Mouse (Mus musculus) C2C12 (cell line): ENCODE data around the gene Nek5. TPM values are rescaled to one million over a fixed set of nuclear protein-coding genes. Genes with fewer than 3 reads are reported as not detected.
"Not testable (repeated sequence)": the region's sequence is repeated elsewhere in the genome, so short reads cannot be mapped to it uniquely, and the experiment has no call there.

ENCODE experiments used
- H3K27me3 ChIP-seq: one replicate; pipeline ENCODE4 v1.6.1; 2011; ENCODE audit not compliant: control insufficient read depth, insufficient read depth, insufficient read length
- H3K36me3 ChIP-seq: one replicate; pipeline ENCODE4 v1.6.1; 2011; ENCODE audit not compliant: control insufficient read depth, insufficient read depth
- H3K4me3 ChIP-seq: one replicate; pipeline ENCODE4 v1.5.1; 2011; ENCODE audit warnings: mild to moderate bottlenecking, control low read depth; ENCODE audit not compliant: poor library complexity, insufficient read depth, severe bottlenecking
- H3K79me2 ChIP-seq: one replicate; pipeline ENCODE4 v1.6.1; 2011; ENCODE audit not compliant: control insufficient read depth, insufficient read depth
- H3K79me3 ChIP-seq: one replicate; pipeline ENCODE4 v1.6.1; 2011; ENCODE audit warnings: low read depth, control low read depth
- H3ac ChIP-seq: one replicate; pipeline ENCODE3; 2011; ENCODE audit warnings: low read depth; ENCODE audit not compliant: control insufficient read depth, insufficient read length
- CEBPB ChIP-seq: IDR thresholded peaks from one replicate; pipeline ENCODE4 v1.6.1; 2011; ENCODE audit warnings: low read depth, mild to moderate bottlenecking, control low read depth, moderate library complexity
- CTCF ChIP-seq: IDR thresholded peaks from one replicate; pipeline ENCODE4 v1.5.1; 2011; ENCODE audit not compliant: control insufficient read depth, insufficient read depth, insufficient read length
- FOSL1 ChIP-seq: IDR thresholded peaks from one replicate; pipeline ENCODE4 v1.8.0; 2011; ENCODE audit warnings: mild to moderate bottlenecking, low read length; ENCODE audit not compliant: poor library complexity, insufficient read depth, severe bottlenecking
- MAX ChIP-seq: IDR thresholded peaks from one replicate; pipeline ENCODE4 v1.6.1; 2011; ENCODE audit warnings: mild to moderate bottlenecking, control low read depth
- MYOD1 ChIP-seq: IDR thresholded peaks from one replicate; pipeline ENCODE4 v1.6.1; 2011; ENCODE audit warnings: low read depth; ENCODE audit not compliant: control insufficient read depth, insufficient read length
- MYOG ChIP-seq: IDR thresholded peaks from one replicate; pipeline ENCODE4 v1.6.1; 2011; ENCODE audit not compliant: control insufficient read depth, insufficient read length; ENCODE audit errors: extremely low read depth
- USF1 ChIP-seq: IDR thresholded peaks from one replicate; pipeline ENCODE4 v1.6.1; 2011; ENCODE audit warnings: low read depth, mild to moderate bottlenecking, control low read depth, moderate library complexity
- polyA plus RNA-seq: library from polyadenylated mRNA; unstranded; fragments of >200 nt; fragmentation: generic; extraction: Trizol; gene quantifications from one replicate; pipeline ENCODE4 v1.2.1, GENCODE M21; 2012; ENCODE audit warnings: missing spikeins

Gene Nek5
- polyA plus RNA-seq, 1 experiment: not detected

DNA sequence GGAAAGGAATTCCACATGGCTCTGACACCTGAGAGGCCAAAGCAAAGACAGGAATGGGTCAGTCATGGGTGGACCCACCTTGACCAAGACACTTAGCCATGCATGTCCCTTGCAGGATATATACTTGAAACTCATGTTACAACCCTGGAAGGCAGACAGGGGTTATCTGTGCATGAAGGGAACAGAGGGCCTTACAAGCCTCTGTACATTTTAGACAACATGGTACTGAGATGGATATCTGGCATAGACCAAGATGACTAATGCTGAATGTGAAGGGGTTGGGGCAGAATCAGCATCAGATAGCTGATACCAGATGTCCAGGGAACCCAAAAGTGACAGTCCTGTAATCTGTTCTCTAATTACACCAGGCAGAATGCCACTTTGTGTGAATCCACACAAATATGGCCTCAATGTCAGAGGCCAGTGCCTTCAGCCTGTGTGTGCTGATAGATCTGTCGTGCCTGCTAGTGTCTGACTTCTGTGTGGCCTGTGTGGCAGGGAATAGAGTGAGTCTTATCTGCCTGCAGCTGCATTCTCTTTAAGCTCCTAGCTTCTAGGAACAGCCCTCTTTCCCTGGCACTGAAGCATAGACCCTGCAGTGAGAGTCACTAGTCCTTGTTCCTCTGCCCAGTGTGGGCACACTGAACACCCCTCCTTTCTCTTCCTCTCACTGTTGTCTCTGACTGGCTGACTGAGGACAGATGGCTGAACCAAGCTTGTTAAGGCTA, 19.1 kb upstream of the Nek5 start:
- no peaks in the 10 kb centered on the region for H3K79me3 ChIP-seq
- H3K27me3 ChIP-seq: no peaks in the 10 kb centered on the region
- H3ac ChIP-seq: no peak overlapping the region
- H3K79me2 ChIP-seq: no peaks in the 10 kb centered on the region
- TF ChIP-seq MYOG (no peak), MAX (no peak), USF1 (no peak), CEBPB (no peak), CTCF (no peak), FOSL1 (no peak), MYOD1 (no peak)
- H3K4me3 ChIP-seq: no peak overlapping the region
- H3K36me3 ChIP-seq: no peaks in the 10 kb centered on the region

DNA sequence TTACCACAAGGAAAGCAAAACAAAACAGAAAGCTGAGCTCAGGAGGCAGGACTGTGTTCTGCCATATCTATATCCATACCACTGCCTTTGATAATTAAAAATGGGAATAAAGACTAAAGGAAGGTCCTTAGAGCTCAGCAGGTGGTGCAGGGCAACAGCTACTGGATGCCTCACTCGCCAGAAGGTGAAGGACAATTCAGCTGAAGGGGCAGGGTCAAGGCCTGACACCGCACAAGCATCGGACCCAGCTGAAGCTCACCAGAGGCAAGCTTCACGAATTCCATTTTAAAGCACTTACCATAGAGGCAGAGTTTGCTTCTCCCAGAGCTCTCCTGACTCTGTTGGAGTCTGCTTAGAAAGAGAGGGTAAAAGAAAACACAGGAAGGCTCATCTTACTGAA, 17.7 kb upstream of the Nek5 start:
- Histone ChIP-seq H3K79me3 (no peaks in the 10 kb centered on the region), H3K4me3 (no peak overlapping the region), H3K36me3 (no peaks in the 10 kb centered on the region), H3ac (no peak overlapping the region), H3K27me3 (no peaks in the 10 kb centered on the region), H3K79me2 (no peaks in the 10 kb centered on the region)
- TF ChIP-seq MAX (no peak), USF1 (no peak), CEBPB (no peak), CTCF (no peak), MYOD1 (no peak), MYOG (no peak), FOSL1 (no peak)

GRCm38 (mm10) chr8:22141836-22142385, 17.1 kb upstream of the Nek5 start:
- TF ChIP-seq USF1: no peak
- TF ChIP-seq MYOG: no peak
- TF ChIP-seq FOSL1: no peak
- TF ChIP-seq MYOD1: no peak
- Histone ChIP-seq H3K36me3 (no peaks in the 10 kb centered on the region), H3ac (no peak overlapping the region), H3K79me3 (no peaks in the 10 kb centered on the region), H3K79me2 (no peaks in the 10 kb centered on the region), H3K27me3 (no peaks in the 10 kb centered on the region), H3K4me3 (no peak overlapping the region)

GRCm38 (mm10) chr8:22136462-22136861, 11.6 kb upstream of the Nek5 start:
- H3K79me3 ChIP-seq, H3ac ChIP-seq, H3K36me3 ChIP-seq, H3K4me3 ChIP-seq, H3K27me3 ChIP-seq, H3K79me2 ChIP-seq: not testable (repeated sequence)

DNA sequence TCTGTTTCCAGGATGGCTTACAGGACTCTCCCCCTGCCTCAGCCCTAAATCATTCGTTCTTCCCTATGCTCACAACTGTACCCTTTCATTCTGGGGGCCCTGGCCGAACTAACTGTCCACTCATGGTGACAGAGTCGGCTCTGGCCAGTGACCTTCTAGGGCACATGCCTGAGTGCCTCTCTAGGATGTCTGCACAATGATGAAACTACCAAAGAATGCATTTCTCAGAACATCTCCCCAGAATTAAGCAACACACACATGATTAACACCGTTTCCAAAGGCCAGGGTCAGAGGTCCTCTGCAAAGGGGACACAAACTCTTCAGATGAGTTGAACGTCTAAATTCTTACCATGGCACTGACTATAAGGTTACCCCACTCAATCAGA, 9.9 kb upstream of the Nek5 start:
- TF ChIP-seq MAX: no peak
- no peak for TF ChIP-seq FOSL1
- no peak for TF ChIP-seq CEBPB
- no peak for TF ChIP-seq MYOD1
- no peak for TF ChIP-seq MYOG
- no peak for TF ChIP-seq USF1
- no peak for TF ChIP-seq CTCF
- Histone ChIP-seq H3K4me3 (no peak overlapping the region), H3K79me3 (no peaks in the 10 kb centered on the region)

GRCm38 (mm10) chr8:22134078-22134749, 9.4 kb upstream of the Nek5 start:
- H3ac ChIP-seq: no peak overlapping the region

More for the DNA sequence above, 9.9 kb upstream of the Nek5 start:
- H3K27me3 ChIP-seq: no peaks in the 10 kb centered on the region
- H3ac ChIP-seq: no peak overlapping the region
- no peaks in the 10 kb centered on the region for H3K79me2 ChIP-seq
- H3K36me3 ChIP-seq: no peaks in the 10 kb centered on the region

More at GRCm38 (mm10) chr8:22134078-22134749, 9.4 kb upstream of the Nek5 start:
- Histone ChIP-seq H3K79me2 (no peaks in the 10 kb centered on the region), H3K27me3 (no peaks in the 10 kb centered on the region), H3K36me3 (no peaks in the 10 kb centered on the region), H3K4me3 (no peak overlapping the region), H3K79me3 (no peaks in the 10 kb centered on the region)
- TF ChIP-seq MYOD1 (no peak), CTCF (no peak), CEBPB (no peak), MYOG (no peak), USF1 (no peak), FOSL1 (no peak), MAX (no peak)
